Mouse (Mus musculus): ENCODE results near the gene Pmvk. TPM values are rescaled to one million over a fixed set of nuclear protein-coding genes. Genes with fewer than 3 reads are reported as not detected.

Gene Pmvk
- polyA plus RNA-seq, 1 experiment from 2014 or later, result 74.5 TPM

DNA sequence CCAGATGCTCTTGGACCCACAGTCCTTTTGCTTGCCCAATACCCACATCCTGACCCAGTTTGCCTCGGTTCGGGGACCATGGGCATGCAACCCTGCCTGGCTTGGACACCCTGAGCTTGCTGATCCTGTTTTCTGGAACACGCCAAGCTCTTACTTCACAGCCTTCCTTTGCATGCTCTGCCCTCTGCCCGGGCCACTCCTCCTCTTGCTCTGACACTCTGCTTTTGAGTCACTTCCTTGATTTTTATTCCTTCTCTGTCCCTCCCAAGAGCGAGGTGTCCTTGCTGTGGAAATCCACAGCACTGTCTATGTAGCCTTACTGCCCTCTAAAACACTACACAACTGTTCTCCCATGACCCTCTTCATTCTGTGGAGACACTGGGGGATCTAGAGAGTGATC is 27.9 kb downstream of the Pmvk start:
- ATAC-seq (ENCODE audit: insufficient read depth, low FRiP score, low TSS enrichment), result no peak
- no peak overlapping the region for H3K4me2 ChIP-seq (ENCODE audit: low read depth)
- no peaks in the 10 kb centered on the region for H3K9me3 ChIP-seq (ENCODE audit: control insufficient read depth, low read length)
- no peak overlapping the region for H3K4me3 ChIP-seq (ENCODE audit: low read depth, low read length)
- no peaks in the 10 kb centered on the region for H3K27me3 ChIP-seq (ENCODE audit: control insufficient read depth, insufficient read depth, low read length)
- 88% methylated on average over 5 of the region's 5 CpGs for WGBS
- no peak overlapping the region for H3K9ac ChIP-seq (ENCODE audit: low read length)
- no peaks in the 10 kb centered on the region for H3K4me1 ChIP-seq (ENCODE audit: control insufficient read depth, insufficient read depth, low read length)
- no peaks in the 10 kb centered on the region for H3K36me3 ChIP-seq (ENCODE audit: control insufficient read depth, insufficient read depth, low read length)
- no peak overlapping the region for H3K27ac ChIP-seq (ENCODE audit: low read depth, low read length)
- DNase-seq (ENCODE audit: low spot score), result no peak

DNA sequence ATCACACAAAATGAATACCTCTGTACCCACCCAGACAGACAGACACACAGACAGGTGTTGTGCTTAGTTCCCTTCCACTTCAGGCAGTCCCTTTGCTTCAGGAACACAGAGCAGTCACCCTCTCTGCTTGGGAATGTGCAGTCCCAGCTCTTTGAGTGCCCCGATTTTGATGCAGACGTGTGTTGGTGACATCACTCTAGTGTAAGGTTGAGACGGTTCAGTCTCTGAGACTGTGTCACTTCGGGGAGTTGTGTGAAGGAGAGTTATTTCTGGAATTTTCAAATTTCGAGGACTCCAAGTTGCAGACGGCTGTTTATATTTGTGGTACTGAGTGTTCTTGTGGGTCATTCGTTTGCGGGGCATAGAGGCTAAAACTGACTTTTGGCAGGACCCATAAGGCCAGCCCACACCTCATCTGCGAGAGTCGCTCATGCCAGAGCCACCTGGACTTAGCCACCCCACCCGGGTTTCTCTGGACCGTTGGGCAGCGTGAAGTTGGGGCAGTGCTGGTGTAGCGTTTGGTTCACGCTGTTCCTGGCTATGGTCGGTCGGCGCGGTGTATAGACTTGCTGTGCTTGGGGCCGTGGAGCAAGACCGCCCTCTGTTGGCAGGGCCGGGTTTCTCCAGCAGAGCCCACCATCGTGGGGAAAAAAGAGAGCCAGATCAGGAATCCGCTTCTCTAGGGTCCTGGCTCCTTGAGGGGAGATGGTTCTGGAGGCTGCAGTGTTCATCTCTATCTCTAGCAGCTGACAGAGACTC is 30.6 kb downstream of the Pmvk start:
- H3K4me2 ChIP-seq (ENCODE audit: low read depth), result no peak overlapping the region
- ATAC-seq (ENCODE audit: insufficient read depth, low FRiP score, low TSS enrichment), result peak; percentile 72
- H3K27me3 ChIP-seq (ENCODE audit: control insufficient read depth, insufficient read depth, low read length), result no peaks in the 10 kb centered on the region
- no peak overlapping the region for H3K4me3 ChIP-seq (ENCODE audit: low read depth, low read length)
- H3K9me3 ChIP-seq (ENCODE audit: control insufficient read depth, low read length), result no peaks in the 10 kb centered on the region
- H3K4me1 ChIP-seq (ENCODE audit: control insufficient read depth, insufficient read depth, low read length), result no peaks in the 10 kb centered on the region
- DNase-seq (ENCODE audit: low spot score), result peak; percentile 79
- no peak overlapping the region for H3K9ac ChIP-seq (ENCODE audit: low read length)
- H3K27ac ChIP-seq (ENCODE audit: low read depth, low read length), result no peak overlapping the region
- 24% methylated on average over 24 of the region's 24 CpGs for WGBS
- no peaks in the 10 kb centered on the region for H3K36me3 ChIP-seq (ENCODE audit: control insufficient read depth, insufficient read depth, low read length)

DNA sequence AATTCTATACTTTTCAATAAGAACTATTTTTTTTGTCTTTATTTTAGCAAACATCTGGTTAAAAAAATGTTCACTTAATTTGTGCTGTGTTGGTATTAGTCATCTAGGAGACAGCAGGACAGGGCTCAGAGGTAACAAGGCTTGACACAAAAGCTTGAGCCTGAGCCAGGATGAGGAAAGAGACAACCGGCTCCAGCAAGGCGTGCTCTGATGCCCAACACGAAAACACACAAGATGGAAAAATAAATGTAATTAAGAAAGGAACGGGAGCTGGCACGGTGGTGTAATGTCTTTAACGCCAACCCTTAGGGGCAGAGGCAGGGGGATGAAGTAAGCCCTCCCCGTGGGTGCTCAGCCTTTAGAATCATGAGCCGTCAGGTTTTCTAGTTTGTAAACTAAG is 31.8 kb downstream of the Pmvk start:
- Histone ChIP-seq H3K36me3 (ENCODE audit: control insufficient read depth, insufficient read depth, low read length) (no peaks in the 10 kb centered on the region), H3K9ac (ENCODE audit: low read length) (no peak overlapping the region), H3K27me3 (ENCODE audit: control insufficient read depth, insufficient read depth, low read length) (no peaks in the 10 kb centered on the region), H3K4me3 (ENCODE audit: low read depth, low read length) (no peak overlapping the region), H3K27ac (ENCODE audit: low read depth, low read length) (no peak overlapping the region), H3K4me1 (ENCODE audit: control insufficient read depth, insufficient read depth, low read length) (no peaks in the 10 kb centered on the region), H3K4me2 (ENCODE audit: low read depth) (no peak overlapping the region), H3K9me3 (ENCODE audit: control insufficient read depth, low read length) (no peaks in the 10 kb centered on the region)
- no peak for ATAC-seq (ENCODE audit: insufficient read depth, low FRiP score, low TSS enrichment)
- 87% methylated on average over 8 of the region's 8 CpGs for WGBS
- no peak for DNase-seq (ENCODE audit: low spot score)

DNA sequence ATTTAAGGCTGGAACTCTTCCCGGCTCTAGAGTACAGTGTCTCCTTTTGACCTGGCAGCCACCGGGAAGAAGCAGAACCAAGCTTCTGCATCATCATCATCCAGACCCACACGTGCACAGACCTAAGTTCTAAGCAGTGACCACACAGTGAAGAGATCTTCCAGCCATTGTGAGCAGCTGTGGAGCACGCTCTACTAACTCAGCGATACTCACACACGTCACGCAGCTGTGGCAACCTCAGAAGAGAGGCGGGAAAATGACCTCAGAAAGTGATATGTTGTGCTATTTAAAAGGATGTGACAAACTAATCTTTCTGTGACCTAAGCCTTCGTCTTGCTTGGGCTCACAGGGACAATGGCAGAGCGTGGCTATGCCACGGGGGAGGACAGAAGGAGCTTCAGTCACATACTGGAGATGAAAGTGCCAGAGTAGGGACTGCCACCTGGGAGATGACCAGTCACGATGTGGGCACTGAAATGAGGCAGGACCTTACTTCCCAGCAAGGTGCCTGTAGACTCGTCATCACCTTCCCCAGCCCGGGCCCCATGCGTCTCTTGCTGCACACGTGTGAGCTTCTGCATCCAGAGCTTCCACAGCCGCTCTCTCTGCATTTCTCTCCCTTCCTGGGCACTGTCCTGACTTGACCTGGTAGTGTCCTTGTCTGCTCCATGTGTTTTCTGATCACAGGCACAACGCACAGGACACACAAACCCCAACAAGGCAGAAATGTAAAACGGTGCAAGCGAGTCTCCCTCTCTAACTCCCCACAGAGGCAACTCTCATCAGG is 32.8 kb downstream of the Pmvk start:
- 72% methylated on average over 20 of the region's 20 CpGs for WGBS
- Histone ChIP-seq H3K9me3 (ENCODE audit: control insufficient read depth, low read length) (no peaks in the 10 kb centered on the region), H3K4me1 (ENCODE audit: control insufficient read depth, insufficient read depth, low read length) (no peaks in the 10 kb centered on the region), H3K4me2 (ENCODE audit: low read depth) (no peak overlapping the region), H3K36me3 (ENCODE audit: control insufficient read depth, insufficient read depth, low read length) (no peaks in the 10 kb centered on the region), H3K27ac (ENCODE audit: low read depth, low read length) (no peak overlapping the region), H3K4me3 (ENCODE audit: low read depth, low read length) (no peak overlapping the region), H3K9ac (ENCODE audit: low read length) (no peak overlapping the region), H3K27me3 (ENCODE audit: control insufficient read depth, insufficient read depth, low read length) (no peaks in the 10 kb centered on the region)
- ATAC-seq (ENCODE audit: insufficient read depth, low FRiP score, low TSS enrichment) (no peak), DNase-seq (ENCODE audit: low spot score) (no peak)

DNA sequence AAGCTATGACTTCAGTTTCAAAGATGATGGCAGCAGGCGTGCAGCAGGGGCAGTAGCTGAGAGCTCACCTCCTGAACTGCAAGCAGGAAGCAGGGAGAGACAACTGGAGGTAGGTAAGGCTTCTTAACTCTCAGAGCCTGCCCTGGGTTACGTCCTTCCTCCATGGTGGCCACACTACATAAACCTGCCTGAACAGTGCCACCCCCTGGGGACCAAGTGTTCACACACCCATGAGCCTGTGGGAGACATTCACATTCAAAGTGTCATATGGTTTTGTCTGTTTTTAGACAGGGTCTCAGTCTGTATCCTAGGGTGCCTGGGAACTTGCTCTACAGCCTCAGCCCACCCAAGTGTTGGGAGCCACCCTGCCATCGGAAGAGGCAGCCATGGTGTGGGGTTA is 36.4 kb downstream of the Pmvk start:
- no peak overlapping the region for H3K9ac ChIP-seq (ENCODE audit: low read length)
- H3K4me1 ChIP-seq (ENCODE audit: control insufficient read depth, insufficient read depth, low read length), result peaks cover 3% of the 10 kb centered on the region; the same call in 1 of the 2 replicates
- no peaks in the 10 kb centered on the region for H3K36me3 ChIP-seq (ENCODE audit: control insufficient read depth, insufficient read depth, low read length)
- WGBS, result 86% methylated on average over 3 of the region's 3 CpGs
- H3K27me3 ChIP-seq (ENCODE audit: control insufficient read depth, insufficient read depth, low read length), result no peaks in the 10 kb centered on the region
- no peak overlapping the region for H3K27ac ChIP-seq (ENCODE audit: low read depth, low read length)
- DNase-seq (ENCODE audit: low spot score) (no peak), ATAC-seq (ENCODE audit: insufficient read depth, low FRiP score, low TSS enrichment) (no peak)
- no peaks in the 10 kb centered on the region for H3K9me3 ChIP-seq (ENCODE audit: control insufficient read depth, low read length)
- H3K4me3 ChIP-seq (ENCODE audit: low read depth, low read length), result no peak overlapping the region
- H3K4me2 ChIP-seq (ENCODE audit: low read depth), result no peak overlapping the region

DNA sequence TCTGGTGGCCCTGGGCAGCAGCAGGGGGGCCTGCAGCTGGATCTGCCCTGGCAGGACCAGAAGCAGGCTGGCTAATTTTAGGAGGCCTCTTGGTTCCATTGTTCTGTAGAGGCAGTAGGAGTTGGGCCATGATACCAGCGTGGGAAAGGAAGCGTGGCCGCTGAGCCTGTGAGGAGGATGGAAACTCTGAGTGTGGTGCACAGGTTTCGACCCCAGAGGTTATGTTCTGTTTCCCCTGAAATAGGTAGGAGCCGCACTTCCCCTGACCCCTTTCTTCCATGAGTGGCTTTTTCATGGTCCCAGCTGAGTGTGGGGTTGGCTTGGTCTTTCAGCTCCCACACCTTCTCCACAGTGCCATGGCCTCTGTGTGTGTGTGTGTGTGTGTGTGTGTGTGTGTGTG is 37.2 kb downstream of the Pmvk start:
- H3K27ac ChIP-seq (ENCODE audit: low read depth, low read length), result no peak overlapping the region
- DNase-seq (ENCODE audit: low spot score), result no peak
- no peaks in the 10 kb centered on the region for H3K9me3 ChIP-seq (ENCODE audit: control insufficient read depth, low read length)
- no peak overlapping the region for H3K9ac ChIP-seq (ENCODE audit: low read length)
- no peaks in the 10 kb centered on the region for H3K36me3 ChIP-seq (ENCODE audit: control insufficient read depth, insufficient read depth, low read length)
- no peak overlapping the region for H3K4me3 ChIP-seq (ENCODE audit: low read depth, low read length)
- H3K4me2 ChIP-seq (ENCODE audit: low read depth), result no peak overlapping the region
- 98% methylated on average over 5 of the region's 5 CpGs for WGBS
- H3K27me3 ChIP-seq (ENCODE audit: control insufficient read depth, insufficient read depth, low read length), result no peaks in the 10 kb centered on the region
- ATAC-seq (ENCODE audit: insufficient read depth, low FRiP score, low TSS enrichment), result no peak
- H3K4me1 ChIP-seq (ENCODE audit: control insufficient read depth, insufficient read depth, low read length), result peaks cover 3% of the 10 kb centered on the region; the same call in 1 of the 2 replicates

DNA sequence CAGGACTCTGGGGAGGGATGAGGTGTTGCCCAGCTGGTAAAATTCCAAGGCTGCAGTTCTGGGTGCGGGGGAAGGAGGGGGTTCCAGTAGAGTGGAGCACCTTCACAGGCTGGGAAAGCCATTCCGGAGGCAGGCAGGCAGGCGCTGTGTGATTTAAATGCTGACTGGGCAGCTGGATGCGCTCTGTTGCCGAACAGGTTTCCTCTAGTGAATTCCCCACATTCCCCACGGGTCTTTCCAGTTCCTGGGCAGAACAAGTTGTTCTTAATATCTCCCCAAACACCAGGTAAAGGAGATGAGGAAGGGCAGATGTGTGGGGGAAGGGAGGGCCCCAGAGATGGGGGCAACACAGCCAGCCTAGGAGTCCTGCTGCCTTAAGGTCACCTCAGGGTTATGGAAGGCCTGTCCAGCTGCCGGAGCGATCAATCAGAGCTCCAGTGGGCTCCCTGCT is 38.4 kb downstream of the Pmvk start:
- ATAC-seq (ENCODE audit: insufficient read depth, low FRiP score, low TSS enrichment) (no peak), DNase-seq (ENCODE audit: low spot score) (no peak)
- WGBS, result 46% methylated on average over 8 of the region's 8 CpGs
- no peak overlapping the region for H3K4me3 ChIP-seq (ENCODE audit: low read depth, low read length)
- H3K4me1 ChIP-seq (ENCODE audit: control insufficient read depth, insufficient read depth, low read length), result peaks cover 3% of the 10 kb centered on the region; the same call in 1 of the 2 replicates
- H3K36me3 ChIP-seq (ENCODE audit: control insufficient read depth, insufficient read depth, low read length), result no peaks in the 10 kb centered on the region
- no peak overlapping the region for H3K9ac ChIP-seq (ENCODE audit: low read length)
- no peaks in the 10 kb centered on the region for H3K27me3 ChIP-seq (ENCODE audit: control insufficient read depth, insufficient read depth, low read length)
- H3K9me3 ChIP-seq (ENCODE audit: control insufficient read depth, low read length), result no peaks in the 10 kb centered on the region
- no peak overlapping the region for H3K4me2 ChIP-seq (ENCODE audit: low read depth)
- no peak overlapping the region for H3K27ac ChIP-seq (ENCODE audit: low read depth, low read length)

DNA sequence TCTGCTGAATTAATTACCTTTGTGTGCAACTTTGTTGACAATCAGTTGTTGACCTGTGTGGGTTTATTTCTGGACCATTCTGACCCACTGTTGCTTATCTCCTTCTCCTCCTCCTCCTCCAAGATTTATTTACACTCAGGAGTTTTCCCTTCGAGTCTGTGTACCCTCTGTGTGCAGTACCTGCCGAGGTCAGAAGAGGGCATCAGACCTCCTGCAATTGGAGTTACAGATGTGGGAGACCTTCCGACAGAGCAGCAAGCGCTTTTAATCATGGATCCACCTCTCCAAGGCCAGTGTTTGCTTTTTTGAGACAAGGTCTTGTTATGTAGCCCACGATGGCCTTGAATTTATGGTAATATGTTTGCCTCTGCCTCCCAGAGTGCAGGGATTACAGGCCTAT is 40.3 kb downstream of the Pmvk start:
- no peak overlapping the region for H3K4me2 ChIP-seq (ENCODE audit: low read depth)
- no peaks in the 10 kb centered on the region for H3K36me3 ChIP-seq (ENCODE audit: control insufficient read depth, insufficient read depth, low read length)
- DNase-seq (ENCODE audit: low spot score), result no peak
- WGBS, result 92% methylated on average over 5 of the region's 5 CpGs
- no peak overlapping the region for H3K27ac ChIP-seq (ENCODE audit: low read depth, low read length)
- H3K4me3 ChIP-seq (ENCODE audit: low read depth, low read length), result no peak overlapping the region
- peaks cover 3% of the 10 kb centered on the region; the same call in 1 of the 2 replicates for H3K4me1 ChIP-seq (ENCODE audit: control insufficient read depth, insufficient read depth, low read length)
- no peaks in the 10 kb centered on the region for H3K27me3 ChIP-seq (ENCODE audit: control insufficient read depth, insufficient read depth, low read length)
- no peak overlapping the region for H3K9ac ChIP-seq (ENCODE audit: low read length)
- no peak for ATAC-seq (ENCODE audit: insufficient read depth, low FRiP score, low TSS enrichment)
- H3K9me3 ChIP-seq (ENCODE audit: control insufficient read depth, low read length), result no peaks in the 10 kb centered on the region

DNA sequence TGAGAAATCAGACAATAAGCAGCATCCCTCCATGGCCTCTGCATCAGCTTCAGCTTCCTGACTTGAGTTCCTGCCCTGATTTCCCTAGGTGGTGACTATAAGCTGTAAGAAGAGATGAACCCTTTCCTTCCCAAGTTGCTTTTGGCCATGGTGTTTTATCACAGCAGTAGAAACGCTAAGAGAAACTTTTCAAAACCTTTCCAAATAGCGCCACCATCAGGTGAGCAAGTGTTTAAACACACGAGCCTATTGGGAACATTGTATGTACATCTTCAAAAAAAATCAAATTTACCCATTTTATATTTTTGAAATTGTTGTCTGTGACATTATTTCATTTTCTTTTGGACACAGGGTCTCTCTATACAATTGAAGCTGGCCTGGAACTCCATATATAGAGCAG is 42.0 kb downstream of the Pmvk start:
- no peak overlapping the region for H3K9ac ChIP-seq (ENCODE audit: low read length)
- H3K27ac ChIP-seq (ENCODE audit: low read depth, low read length), result no peak overlapping the region
- no peaks in the 10 kb centered on the region for H3K36me3 ChIP-seq (ENCODE audit: control insufficient read depth, insufficient read depth, low read length)
- WGBS, result 68% methylated on average over 3 of the region's 3 CpGs
- DNase-seq (ENCODE audit: low spot score) (no peak), ATAC-seq (ENCODE audit: insufficient read depth, low FRiP score, low TSS enrichment) (no peak)
- no peaks in the 10 kb centered on the region for H3K27me3 ChIP-seq (ENCODE audit: control insufficient read depth, insufficient read depth, low read length)
- no peak overlapping the region for H3K4me3 ChIP-seq (ENCODE audit: low read depth, low read length)
- H3K4me1 ChIP-seq (ENCODE audit: control insufficient read depth, insufficient read depth, low read length), result peaks cover 3% of the 10 kb centered on the region; the same call in 1 of the 2 replicates
- no peaks in the 10 kb centered on the region for H3K9me3 ChIP-seq (ENCODE audit: control insufficient read depth, low read length)
- H3K4me2 ChIP-seq (ENCODE audit: low read depth), result no peak overlapping the region
